22 mouse cellular contexts compared by ENCODE assay signal in the genomic region with DNA sequence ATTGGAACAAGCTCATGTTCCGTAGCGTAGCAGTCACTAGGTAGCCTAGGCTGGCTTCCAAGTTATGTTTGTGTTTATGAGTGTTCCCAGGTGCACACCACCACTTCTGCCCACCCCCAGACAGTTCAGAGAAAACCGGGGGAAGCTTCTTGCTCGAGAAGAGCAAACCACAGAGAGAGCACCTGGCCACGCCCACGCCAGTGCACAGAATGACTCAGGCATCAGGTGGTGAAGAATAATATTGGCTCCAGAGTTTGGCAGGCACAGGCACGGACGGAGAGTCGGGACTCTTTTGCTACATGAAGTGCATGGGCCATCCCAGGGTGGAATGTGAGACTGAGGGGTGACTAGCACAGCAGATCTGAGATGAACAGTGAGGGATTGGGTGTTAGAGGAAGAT.
DNase-seq lines count a peak whose midpoint lies in the region.
"Had no signal": no experiment of that assay in that cellular context is flagged by ENCODE, and none has a peak within 500 bp of the region (broad histone marks: within the 10 kb centered on the region; RNA-seq: fewer than 3 reads in every experiment).

No protein-coding gene starts in this region.

- H3K4me3 ChIP-seq in midbrain, embryonic 10.5 days, result no peak overlapping the region
- H3K4me3 ChIP-seq: forebrain, embryonic 10.5 days; heart, embryonic 15.5 days; hindbrain, embryonic 10.5 days; limb, embryonic 10.5 days; liver, embryonic 12.5 days; neural tube, embryonic 13.5 days had no signal

- no peaks in the 10 kb centered on the region for H3K27me3 ChIP-seq in midbrain, embryonic 10.5 days (ENCODE audit: low read depth, poor library complexity, severe bottlenecking)
- H3K27me3 ChIP-seq: heart, embryonic 15.5 days; neural tube, embryonic 13.5 days had no signal

- peak; percentile 9 for DNase-seq in layer of hippocampus, adult 11-12 months (ENCODE audit: low spot score)
- no peak for DNase-seq in layer of hippocampus, adult 8-10 months (ENCODE audit: low spot score in 2 of 2)
- DNase-seq in ZHBTc4 (ENCODE audit: low read depth, low spot score), result peak; percentile 35
- peak; percentile 4 for DNase-seq in telencephalon, adult 2 months (ENCODE audit: low read depth, low spot score)
- DNase-seq in thymus, postnatal 36 days, result peak; percentile 23 to 51
- no peak for DNase-seq in adrenal gland, adult 18-20 months (ENCODE audit: low spot score in 2 of 2)
- DNase-seq in spleen, adult 12 weeks (ENCODE audit: low spot score), result no peak
- no peak for DNase-seq in midbrain, embryonic 10.5 days (ENCODE audit: low spot score)
- DNase-seq: cerebellum, adult 8-10 months; forebrain, postnatal 0 days; gastrocnemius, postnatal 36 days; kidney, adult 2 months; kidney, postnatal 14 days; lung, adult 2 months; lung, postnatal 36 days; right cerebral cortex, postnatal 14 days had no signal

- H3K27ac ChIP-seq in midbrain, embryonic 10.5 days (replicated peaks), result no peak overlapping the region
- H3K27ac ChIP-seq: forebrain, embryonic 10.5 days; heart, embryonic 15.5 days; hindbrain, embryonic 10.5 days; limb, embryonic 10.5 days; liver, embryonic 12.5 days; neural tube, embryonic 13.5 days had no signal

- H3K36me3 ChIP-seq in midbrain, embryonic 10.5 days, result no peaks in the 10 kb centered on the region
- H3K36me3 ChIP-seq: forebrain, embryonic 10.5 days; heart, embryonic 15.5 days; hindbrain, embryonic 10.5 days; limb, embryonic 10.5 days; liver, embryonic 12.5 days; neural tube, embryonic 13.5 days had no signal

- H3K4me1 ChIP-seq in midbrain, embryonic 10.5 days, result no peaks in the 10 kb centered on the region
- H3K4me1 ChIP-seq: forebrain, embryonic 10.5 days; heart, embryonic 15.5 days; hindbrain, embryonic 10.5 days; limb, embryonic 10.5 days; liver, embryonic 12.5 days; neural tube, embryonic 13.5 days had no signal

- no peaks in the 10 kb centered on the region for H3K9me3 ChIP-seq in midbrain, embryonic 10.5 days (replicated peaks)
- H3K9me3 ChIP-seq: forebrain, embryonic 10.5 days; heart, embryonic 15.5 days; hindbrain, embryonic 10.5 days; limb, embryonic 10.5 days; liver, embryonic 12.5 days; neural tube, embryonic 13.5 days had no signal

- WGBS in midbrain, embryonic 10.5 days, result 86% methylated on average over 9 of the region's 9 CpGs

Comparison
In these comparisons a context has a peak if more than half of its experiments do, and no peak if none do; other contexts are left out.
1. DNase-seq: peak in layer of hippocampus, adult 11-12 months (single experiment), ZHBTc4 (single experiment), telencephalon, adult 2 months (single experiment) and thymus, postnatal 36 days (2 of 2); none in layer of hippocampus, adult 8-10 months (0 of 2), adrenal gland, adult 18-20 months (0 of 2), spleen, adult 12 weeks (single experiment) and midbrain, embryonic 10.5 days (single experiment).